Mouse (Mus musculus) NIH3T3 (cell line): ENCODE data around the gene Man1c1.

Experiments used
- DNase-seq: peaks from one replicate; pipeline ENCODE4 v3.0.0-alpha.2; 2012; ENCODE audit warnings: low read depth

The Man1c1 gene

DNA sequence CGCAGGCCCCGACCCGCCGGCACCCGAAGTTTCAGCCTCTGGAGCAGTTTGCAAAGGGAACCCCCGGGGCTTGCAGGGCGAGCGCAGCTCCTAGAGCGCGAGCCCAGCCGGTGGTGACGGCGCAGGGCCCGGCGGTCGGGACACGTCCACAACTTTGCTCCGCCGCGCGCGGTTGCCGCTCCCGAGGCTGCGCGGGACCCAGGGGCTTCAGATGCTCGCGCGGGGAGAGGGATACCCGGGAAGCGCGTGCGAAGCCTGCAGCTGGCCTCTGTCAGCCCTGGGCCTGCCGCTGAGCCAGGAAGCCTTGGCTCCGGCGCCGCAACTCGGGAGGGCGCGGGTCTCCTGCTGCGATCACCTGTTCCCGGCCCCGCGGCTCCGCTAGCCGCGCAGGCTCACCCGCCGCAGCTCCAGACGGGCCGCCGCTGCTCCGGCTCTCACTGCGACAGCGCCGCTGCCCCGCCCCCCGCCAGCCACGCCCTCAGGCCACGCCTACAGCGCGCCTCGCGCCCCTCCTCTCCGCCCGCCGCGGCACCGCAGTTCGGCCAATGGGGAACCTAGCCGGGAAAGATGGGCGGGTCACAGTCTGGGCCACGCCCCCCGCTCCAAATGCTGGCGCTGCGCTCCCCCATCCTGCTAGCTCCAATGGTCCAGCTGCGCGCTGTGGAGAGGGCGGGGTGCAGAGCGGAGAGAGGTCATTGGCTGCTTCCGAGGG is at the start of gene Man1c1:
Gene Man1c1 (minus strand): TSS at position 456 of the 712 bp plus-strand sequence.
- DNase-seq, result peak; percentile 97

DNA sequence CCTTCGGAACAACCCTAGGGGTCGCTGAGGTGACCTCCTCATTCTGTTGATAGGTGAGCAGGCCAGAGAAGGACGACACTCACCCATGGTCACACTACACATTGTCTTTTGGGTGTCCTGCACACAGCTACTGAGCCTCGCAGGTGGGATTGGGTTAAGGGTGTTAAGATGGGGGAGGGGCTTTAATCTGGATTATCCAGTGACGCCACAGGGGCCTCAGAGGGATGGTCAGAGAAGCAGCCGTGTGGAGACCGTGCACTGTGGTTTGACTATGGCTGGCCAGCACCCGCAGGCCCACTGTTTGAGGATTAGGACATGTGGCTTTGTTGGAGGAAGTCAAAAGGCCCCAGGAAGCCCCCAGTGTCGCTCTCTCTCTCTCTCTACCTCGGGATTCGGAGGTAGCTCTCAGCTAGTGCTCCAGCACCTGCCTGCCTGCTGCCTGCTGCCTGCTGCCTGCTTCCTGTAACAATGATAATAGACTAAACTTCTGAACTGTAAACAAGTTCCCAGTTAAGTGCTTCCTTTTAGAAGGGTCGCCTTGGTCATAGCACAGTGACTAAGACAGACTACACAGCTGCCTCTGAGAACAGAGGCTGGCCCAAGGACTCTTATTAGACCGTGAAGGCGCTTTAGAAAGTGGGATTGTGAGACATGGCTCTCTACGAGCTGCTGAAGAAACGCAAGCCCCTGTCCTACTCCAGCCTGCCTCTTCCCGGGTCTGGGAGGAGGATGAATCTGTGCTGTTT is 49.6 kb upstream of the Man1c1 start:
- DNase-seq, result no peak

DNA sequence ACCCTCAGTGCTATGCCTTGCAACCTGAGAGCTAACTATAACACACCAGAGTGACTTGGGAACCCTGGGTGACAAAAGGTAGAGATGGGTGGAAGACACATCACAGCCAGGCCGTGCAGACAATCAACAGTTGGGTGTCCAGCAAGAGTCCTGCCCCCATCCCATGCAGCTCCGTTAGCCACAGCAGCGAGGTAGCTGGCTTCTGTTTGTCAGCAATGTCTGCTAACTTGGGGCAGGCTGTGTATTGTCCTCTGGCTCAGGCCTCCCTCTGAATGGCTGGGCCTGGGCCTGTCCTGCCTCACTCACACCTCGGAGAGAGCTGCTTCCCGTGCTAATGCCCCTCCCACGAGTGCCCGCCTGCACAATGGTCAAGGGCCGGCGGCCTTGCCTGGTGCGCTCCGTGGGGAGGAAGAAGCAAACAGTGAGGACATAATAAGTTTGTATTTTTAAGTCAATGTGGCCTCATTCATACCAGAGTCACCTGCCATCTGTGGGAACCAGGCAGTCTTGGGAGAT is 48.9 kb upstream of the Man1c1 start:
- no peak for DNase-seq

DNA sequence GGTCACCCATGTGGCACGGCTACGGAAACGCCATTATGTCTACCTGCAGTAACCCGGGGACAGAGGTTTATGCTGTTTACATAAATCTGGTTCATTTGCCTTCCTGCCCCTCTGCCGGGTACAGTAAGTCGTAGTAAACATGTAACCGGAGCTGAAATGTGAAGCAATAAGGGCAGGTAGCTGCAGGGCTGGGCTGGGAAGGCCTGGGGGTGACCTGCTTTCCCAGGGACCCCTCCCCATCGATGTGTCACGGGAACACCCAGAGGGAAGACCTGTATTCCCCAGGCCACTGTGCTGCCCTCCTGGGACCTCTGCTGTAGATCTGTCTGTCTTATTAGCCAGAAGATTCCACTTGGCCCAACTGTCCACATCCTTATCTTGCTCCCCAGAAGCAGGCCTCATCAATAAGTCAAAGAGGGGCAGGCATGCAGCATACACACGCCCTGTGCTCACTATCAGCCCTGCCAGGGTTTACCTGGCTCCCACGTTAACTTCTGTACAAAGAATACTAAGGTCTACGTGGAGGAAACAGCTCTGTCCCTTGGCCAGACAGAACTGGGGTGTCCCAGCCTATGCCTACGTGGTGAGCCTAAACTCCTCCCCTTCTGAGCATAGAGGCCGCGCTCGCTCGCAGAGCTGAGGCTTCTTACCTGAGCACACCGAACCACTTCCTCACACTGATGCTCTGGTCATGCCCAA is 47.7 kb upstream of the Man1c1 start:
- no peak for DNase-seq

DNA sequence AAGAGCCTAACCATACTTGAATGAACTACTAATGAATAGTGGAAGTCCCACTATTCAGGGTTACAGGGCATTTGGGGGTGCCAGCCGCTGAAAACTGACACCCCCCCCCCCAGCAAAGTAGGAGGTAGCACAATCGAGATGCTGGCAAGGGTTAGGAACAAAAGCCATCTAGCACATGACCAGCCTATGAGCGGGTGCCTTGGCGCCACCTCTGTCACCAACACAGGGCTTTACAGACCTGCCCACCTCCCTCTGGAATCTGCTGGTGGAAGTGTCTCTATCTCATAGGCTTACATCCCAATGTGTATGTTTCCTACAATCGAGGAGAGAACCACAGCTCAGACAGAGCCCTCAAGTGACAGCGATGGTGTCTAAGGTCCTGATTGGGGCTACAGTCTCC is 46.7 kb upstream of the Man1c1 start:
- no peak for DNase-seq

DNA sequence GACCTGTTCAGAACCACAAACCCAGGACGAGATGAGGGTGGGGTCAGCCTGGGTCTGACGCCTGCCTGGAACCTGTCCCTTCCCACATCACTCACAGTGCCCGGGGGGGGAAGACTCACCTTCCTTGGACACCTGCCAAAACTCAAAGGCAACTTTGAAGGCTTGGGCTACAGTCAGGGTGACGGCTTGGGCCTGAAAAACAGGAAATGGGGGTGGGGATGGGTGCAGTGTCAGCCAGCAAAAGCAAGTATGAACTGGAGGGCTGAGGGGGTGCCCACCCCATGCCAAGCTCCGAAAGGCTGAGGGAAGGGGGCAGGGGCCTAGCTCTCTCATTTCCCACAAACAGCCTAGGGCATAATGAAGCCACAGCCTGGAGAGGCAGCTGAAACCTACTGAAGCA is 46.2 kb upstream of the Man1c1 start:
- DNase-seq, result no peak

DNA sequence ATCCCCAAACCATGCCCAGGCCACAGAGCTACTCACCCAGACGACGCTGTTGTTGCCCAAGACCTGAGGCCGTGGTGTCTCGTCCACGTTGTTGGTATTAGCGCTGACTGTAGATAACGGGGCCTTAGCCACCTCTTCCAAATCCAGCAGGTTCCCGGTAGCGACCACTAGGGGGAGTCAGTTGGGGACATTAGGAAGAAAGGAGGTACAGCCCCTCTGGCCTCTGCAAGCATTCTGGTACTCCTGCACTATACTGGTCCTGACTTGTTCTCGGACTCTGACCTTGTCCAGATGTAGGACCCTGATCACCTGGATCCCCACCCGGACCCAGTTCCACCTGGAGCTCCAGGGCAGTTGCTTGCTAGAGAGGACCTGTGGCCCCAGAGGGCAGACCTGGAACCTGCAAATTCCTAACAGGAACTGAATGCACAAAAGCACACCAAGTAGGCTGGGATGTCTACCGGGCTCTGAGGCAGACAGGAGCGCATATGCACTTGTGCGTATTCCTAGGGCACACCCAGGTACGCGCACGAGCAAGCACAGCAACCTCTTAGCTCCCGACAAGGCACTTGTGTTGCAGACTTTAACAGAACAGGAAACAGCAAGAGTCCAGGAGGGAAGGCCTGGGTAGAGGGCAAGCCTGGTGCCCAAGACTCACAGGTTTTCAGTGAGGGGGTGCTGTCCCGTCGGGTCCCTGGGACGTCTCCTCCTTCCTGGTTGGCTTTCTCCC is 45.4 kb upstream of the Man1c1 start:
- DNase-seq, result peak; percentile 37

DNA sequence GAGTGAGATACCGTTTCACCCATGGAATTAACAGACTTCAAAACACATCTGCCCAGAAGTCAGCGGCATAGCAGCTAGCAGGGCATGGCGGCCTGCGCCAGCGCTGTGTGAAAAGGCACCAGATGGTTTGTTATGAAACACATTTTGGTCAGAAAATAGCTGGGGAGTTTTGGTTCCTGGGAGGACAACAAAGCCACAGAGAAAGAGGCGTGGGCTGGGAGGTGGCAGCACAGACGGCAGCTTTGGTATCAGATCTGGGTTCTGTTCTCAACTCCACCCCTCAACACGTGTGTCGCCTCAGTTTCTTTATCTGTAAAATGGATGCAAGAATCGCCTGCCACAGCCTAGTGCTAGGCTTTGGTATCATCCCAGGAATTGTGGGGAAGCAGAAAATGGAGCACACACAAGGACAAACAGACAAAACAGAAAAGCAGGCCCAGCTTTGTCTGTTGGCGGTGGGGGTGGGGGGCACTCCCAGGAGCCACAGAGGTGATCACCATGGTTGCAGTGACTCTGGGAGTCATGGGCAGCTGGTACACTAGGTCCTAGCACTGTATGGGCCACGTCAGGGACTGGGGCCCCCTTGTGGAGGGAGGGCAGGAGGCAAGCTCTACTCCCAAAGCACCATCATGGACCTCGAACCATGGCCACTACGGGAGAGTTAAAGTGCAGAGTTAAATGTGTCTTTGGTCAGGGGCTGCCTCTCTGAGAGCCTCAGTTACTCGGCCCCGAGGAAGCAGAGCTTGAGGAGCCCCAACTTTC is 42.0 kb upstream of the Man1c1 start:
- DNase-seq, result no peak

DNA sequence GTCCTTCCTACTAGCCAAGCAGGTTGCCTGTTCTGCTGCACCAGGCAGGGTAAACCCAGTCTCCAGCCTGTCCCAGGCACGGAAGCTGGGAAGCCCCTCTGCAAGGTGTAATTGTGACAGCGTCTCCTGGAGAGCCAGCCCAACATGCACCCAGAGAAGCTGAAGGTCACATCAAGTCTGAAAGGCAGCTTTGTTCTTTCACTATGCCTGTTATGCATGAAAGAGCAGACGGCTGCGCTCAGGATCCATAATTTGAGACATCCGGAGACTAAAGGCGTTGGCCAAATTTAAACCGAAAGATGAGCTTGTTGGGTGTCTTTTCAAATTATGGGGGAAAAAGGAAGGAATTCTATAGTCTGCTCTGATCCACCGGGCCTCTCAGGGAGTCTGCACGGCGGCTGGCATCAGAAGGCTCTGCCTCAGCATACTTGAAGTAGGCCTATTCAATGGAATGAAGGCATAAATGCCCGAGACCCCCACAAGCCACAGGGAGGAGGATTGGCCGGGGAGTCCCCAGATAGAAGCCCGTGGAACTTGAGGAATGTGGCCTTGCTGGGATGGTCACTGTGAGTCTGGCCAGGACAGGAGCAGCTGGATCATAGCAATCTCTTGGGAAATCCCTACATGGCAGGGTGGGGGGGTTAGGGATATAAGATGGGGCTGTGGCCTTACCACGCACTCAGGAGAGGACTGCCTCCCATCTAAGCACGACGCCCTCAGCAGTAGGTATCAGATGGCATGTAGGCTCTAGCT is 40.0 kb upstream of the Man1c1 start:
- DNase-seq, result no peak

DNA sequence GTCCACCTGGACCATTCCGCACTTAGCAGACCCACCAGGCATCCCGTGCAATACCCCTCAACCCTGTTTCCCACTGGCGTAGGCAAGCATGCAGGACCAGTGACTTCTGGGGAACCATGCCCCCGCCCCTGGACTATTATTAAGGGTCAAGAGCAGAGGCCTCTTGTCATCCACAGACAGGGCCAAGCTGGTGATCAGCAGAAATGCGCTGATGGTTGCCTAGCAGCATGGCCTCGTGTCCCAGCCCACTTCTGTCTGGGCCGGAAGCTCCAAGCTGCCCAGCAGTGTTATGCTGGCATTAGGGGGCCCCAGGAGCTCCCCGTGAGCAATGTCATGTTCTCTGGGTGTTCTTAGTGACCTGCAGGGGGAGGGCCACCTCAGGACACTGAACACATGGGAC is 37.9 kb upstream of the Man1c1 start:
- no peak for DNase-seq

DNA sequence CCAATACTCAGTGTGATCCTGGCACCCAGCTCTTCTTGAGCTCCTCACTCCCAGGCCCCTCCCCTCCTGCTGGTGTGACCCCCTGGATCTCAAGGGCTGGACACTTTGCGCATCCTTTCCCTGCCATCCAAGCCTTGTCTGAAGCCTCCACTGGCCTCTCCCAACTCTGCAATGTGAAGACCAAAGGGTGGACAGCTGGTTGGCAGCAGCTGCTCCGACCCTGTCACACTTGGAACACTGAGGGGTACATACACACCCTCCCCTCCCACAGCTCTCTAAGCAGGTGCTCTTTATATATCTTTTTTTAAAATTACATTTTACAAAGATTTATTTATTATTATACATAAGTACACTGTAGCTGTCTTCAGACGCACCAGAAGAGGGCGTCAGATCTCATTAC is 36.1 kb upstream of the Man1c1 start:
- no peak for DNase-seq

DNA sequence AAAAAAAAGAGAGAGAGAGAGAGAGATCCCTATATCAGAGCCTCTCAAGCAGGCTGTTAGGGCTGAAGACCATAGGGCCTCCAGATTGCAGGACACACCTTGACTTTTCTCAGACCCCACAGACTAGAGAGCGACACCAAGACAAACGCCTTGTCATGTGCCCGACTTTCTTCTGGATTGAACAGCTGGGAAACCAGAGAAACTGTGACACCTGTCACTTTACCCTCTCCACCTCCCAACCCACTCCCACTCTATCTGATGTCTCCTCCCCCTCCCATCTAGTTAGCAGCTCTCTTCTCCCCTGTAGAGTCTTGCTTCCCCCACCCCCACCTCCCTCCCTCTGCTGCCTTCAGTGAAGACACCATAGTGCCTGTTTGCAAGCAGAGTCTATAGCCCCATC is 35.4 kb upstream of the Man1c1 start:
- DNase-seq, result no peak

DNA sequence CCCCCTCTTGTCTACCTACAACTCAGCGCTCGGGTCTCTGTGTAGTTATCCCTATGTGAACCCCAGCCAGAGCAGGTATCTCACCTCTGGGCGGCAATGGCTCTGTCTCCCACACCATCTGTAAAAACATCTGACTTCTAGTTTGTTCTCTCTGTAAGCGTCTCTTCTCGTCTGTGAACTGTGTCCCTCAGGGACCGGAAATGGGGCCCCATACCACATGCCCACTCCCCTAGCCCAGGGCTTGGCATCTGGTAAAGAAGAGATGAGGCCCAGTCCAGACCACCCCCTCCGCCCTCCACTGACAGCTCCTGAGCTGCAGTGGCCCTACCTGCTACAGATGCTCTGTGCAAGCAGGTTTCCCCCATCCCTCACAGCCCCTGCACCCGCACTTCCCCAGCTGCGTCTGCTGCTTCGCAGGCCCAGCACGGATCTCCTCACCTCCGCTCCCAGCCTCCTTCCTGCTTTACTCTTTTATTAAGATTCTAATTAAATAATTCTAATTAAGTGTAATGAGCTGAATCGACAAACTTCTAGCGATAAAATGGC is 33.3 kb upstream of the Man1c1 start:
- no peak for DNase-seq

DNA sequence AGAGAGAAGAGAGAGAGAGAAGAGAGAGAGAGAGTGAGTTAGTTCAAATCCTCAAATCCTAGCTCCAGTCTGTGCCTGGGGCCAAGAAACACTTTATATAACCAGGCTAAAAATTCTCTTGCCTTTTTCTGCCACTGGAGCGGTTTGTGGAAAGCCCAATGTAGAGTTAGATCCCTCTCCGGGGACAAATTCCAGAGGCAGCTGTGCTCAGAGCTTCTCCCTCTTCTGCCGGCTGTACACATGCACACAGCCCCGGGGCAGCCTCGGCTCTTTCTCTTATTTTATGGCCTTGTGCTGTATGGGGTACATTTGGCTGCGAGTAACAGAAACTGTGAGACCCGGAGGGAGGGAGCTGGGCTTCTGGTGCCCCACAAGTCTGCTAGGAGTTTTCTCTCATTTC is 32.1 kb upstream of the Man1c1 start:
- no peak for DNase-seq

DNA sequence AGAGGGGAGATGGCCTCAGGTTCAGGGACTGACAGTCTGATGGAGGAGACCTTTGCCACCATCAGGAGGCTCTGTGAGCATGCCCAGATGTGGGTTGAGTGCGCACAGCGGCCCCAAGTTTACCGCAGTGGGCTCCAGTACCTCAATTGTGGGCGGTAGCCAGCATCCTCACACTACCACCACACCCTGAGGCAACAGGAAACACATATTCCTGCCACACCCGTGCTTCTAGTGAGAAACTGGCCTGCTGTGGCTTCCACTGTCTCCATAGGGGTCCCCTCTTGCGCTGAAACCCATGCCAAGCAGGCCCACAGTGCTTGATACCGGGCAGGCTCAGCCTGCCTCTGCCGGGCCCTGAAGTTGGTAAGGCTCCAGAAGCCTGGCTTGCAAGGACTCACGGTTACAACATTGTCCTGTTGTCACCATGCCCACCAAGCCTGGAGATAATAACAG is 30.6 kb upstream of the Man1c1 start:
- peak; percentile 38 for DNase-seq

DNA sequence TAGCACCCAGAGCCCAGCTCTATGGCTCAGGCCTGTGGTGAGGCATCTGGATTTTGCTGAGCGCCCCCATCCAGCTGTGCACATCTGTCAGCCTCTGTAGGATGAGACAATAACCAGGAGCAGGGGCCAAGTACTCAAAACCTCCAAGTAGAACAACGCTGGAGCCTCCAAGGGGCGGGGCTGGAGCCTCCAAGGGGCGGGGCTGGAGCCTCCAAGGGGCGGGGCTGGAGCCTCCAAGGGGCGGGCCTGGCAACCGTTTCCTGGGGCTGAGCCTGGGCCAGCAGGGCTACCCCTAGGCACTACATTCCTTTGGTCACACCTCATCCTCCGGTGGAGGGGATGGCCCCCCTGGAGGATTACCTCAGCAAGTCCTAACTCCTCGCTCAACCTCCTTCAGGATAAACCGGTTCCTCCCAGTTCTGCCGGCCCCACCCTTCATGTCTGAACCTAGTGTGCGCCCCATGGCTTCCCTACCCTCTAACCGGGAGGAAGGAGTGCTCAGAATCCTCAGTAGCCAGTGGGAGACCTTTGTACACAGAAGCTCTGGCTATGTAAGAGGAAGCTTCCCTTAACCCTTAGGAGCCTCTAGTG is 30.0 kb upstream of the Man1c1 start:
- peak; percentile 87 for DNase-seq

DNA sequence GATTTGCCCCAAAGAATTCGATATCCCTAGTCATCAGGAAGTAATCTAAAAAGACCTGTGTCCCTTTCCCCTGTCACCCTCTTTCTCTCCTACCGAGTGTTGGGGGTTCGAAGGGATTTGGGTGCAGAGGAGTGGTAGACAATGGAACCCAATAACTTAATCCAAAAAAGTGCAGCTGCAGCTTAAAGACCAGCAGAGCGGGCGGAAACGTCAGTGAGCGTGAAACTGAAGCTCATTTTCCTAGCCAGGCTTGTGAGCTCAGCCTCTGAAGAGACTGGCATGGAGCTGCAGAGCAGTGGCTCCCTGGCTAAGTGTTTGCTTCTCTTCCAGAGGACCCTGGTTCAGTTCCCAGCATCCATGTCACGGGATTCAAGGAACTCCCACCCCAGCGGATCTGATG is 29.3 kb upstream of the Man1c1 start:
- no peak for DNase-seq

DNA sequence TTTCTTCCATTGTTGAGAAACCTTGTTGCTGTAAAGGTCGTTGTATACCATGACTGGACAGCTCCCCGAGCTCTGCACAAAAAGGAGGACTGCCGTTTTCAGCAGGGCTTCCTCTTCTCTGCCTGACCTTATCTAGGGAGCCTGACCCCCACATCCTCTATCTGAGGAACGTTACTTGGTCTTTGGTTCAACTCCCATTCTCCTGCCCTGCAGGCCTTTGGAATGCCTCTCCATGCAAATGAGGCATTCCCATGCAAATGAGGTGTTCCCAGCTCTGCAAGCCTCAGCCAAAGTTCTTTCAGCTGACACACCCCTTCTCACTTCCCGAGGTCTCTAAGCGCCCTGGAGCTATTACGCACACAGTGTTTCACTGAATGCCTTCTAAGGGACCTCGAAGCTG is 26.0 kb upstream of the Man1c1 start:
- peak; percentile 40 for DNase-seq

DNA sequence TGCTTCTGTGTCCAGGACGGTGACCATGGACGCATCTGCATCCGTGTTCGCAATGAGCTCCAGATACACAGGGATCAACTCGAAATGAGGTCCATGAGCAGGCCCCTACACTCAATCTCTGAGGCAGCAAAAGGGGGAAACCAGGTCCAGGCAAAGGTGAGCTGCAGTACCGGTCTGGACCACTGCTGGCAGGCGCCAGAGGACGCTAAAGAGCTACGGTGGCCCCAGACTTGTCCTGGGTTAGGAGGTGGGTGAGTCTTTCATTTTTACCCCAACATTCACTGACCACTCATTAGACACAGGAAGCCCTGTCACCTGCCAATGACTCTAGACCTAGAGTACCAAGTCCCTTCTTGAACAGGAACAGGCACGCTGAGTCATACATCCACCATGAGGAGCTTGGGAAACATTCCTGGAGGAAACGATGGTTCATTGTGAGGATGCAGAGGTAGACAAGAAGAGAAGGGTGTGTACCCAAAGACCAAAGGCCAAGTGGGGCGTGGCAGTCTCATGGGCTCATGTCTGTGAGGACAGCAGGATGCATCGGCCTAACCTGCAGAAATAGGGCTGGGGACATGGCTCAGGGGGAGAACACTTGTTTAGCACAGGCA is 21.8 kb upstream of the Man1c1 start:
- DNase-seq, result no peak

DNA sequence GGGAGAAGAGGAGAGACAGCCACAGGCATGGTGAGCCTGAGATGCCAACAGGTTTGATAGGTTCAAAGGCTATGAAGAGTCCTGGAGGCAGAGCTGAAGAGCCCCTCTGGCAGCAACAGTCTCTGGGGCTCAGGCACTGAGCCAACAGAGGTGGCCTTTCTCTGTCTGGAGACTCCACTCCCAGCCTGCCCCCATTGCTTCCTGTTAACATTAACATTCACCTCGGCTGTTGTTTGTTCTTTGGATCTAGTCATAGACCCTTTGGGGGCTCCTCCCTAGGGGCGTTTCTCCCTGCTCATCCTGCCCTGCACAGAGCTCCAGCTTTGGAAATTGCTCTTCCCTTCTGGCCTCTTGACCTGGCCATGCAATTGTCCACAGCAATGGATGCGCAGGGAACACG is 20.9 kb upstream of the Man1c1 start:
- no peak for DNase-seq
